Mouse (Mus musculus) cerebellum, postnatal 14 days (tissue): Measurements from ENCODE around the gene Rasgef1a.

Source experiments
- DNase-seq, 2 experiments: peaks; one replicate each; pipeline ENCODE4 v3.0.0; 2021; ENCODE audit warnings: mixed read lengths in 2 of 2

The Rasgef1a gene

DNA sequence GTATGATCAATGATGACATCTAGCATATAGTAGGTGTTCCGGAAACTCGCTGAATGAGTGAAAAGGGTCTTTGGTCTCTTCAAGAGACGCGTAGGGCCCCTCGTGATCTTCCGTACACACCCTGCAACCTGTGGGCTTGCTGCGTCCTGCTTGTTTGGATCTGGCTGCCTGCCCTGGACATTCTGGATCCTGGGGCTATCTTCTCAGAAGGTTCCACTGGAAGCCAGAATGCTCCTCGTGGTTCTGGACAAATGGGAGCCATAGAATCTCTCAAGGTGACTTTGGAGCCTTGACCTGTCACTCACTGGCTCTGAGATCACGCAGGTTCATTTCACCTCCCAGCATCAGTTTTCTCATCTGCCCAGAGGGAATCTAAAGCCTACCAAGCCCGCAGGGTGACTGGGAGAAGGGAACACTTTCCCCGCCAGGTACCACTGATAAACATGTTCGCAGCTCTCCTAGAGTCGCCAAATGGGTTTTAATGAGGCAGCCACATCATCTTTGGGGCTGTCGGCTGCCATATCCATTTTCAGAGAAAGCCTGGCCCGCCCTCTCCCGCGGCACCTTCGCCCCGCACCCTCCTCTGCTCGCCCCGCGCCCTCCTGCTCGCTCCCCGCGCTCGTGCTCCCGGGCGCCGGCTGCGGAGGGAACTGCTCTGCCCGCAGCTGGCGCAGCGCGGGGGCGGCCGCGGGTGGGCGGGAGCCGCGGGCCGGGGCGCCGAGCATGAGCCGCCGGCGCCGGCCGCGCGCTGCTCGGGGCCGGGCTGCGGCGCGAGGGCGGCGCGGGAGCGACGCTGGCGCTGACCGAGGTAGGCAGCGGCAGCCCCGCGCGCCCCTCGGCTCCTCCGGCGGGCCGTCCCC, at the start of gene Rasgef1a:
Gene Rasgef1a (plus strand): TSS at position 683 of the 860 bp plus-strand sequence.
- DNase-seq, result peak; percentile 57 to 66

DNA sequence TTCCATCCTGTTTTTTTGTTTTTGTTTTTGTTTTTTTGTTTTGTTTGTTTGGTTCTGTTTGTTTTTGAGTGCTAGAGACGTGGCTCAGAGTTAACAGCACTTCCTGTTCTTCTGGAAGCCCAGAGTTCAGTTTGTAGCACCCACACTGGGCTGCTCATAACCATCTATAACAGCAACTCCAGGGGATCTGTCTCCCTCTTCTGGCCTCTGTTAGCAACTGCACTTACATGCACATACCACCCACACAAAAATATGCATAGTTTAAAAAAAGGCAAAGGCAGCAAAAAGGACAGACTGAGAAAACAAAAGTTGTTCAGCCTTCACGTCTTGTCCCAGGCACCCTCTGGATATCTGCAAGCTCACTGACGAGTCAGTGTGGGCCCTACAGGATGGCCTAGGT, 48.0 kb upstream of the Rasgef1a start:
- DNase-seq, result no peak

DNA sequence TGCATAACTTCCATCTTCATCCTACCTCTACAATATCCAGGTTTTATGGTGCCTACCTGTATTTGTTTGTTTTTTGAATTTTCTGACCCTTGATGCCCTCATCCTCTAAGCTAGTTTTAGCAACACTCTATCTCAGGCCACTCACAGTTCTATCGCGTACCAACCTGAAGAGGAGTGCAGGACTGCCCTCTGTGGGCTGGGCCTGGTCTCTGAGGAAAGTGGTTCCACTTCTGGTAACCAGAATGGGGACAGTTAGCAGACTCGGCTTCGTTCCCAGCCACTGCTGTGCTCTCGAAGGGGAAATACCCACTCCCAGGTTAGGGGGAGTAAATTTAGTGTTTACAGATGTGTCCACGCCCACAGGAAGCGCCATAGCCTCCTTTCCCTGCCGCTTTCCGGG, 44.5 kb upstream of the Rasgef1a start:
- DNase-seq, result no peak

DNA sequence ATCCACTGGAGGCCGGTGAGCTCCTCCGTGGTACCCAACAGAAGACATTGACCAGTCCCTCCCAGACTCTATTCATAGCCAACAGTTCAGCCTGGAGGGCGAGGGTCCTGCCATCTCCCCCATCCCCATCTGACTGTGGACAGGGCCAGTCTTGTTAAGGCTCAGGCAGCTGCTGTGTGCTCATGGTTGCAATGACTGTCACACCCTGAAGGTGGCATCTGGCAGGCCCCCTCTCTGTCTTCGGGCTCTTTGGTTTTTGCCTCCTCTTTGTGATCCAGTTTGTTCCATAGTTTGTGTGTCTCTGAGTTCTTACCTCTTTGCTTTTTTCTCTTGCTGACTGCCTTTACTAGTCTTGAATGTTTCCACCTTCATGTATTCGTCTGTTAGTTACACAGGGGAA, 24.1 kb upstream of the Rasgef1a start:
- DNase-seq, result no peak

DNA sequence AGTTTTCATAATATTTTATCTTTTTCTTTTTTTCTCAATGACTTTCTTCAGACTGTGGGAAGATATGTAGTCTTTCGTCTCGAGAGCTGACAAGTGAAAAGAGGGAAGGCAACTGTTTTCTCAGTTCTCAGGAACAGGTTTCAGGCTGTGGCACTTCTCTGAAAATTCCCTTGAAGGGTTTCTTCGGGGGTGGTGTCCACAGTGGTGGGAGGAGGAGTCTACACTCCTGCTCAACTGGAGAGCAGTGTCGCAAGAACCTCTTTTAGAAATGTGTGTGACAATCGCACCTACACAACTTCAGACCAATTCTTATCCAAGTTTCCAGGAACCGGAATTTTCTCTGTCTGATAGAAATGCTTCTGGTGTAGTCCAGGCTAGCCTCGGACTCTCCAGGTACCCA, 22.0 kb upstream of the Rasgef1a start:
- DNase-seq, result no peak

DNA sequence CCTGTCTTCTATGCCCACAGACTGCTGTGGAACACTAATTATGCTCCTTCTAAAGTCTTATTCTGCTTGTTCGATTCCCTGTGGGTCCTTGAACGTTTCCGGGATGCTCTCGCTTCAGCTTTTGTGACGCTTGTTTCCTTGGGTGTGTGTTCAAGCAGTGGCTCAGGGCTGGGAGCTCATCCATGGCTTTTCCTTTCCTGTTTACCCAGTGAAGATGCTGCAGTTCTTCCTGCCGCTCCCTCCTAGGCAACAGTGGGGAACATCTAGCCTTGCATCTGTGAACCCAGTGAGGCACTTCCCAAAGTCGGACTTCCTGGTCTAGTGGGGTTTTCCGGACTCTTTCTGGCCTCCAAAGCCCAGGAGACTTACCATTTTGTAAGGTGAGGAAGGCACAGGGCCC, 20.6 kb upstream of the Rasgef1a start:
- no peak for DNase-seq

DNA sequence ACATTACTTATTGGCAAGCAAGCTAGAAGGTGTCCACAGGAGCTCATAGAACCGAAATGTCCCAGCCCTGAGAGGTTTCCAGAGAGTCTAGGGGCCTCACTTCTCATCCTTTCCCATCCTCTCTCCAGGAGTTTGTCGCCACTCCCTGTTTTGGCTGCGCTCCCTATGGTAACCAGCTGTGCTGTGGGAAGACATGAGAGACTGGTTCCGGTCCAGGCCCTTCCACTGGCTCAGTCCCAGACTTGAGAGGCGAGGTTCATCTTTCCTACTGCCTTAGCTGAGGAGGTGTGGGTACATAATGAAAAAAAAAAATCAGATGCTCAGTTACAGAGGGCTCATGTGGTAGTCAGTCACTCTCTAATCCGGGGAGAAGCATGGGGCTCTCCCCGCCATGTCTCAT, 19.9 kb upstream of the Rasgef1a start:
- DNase-seq, result no peak

DNA sequence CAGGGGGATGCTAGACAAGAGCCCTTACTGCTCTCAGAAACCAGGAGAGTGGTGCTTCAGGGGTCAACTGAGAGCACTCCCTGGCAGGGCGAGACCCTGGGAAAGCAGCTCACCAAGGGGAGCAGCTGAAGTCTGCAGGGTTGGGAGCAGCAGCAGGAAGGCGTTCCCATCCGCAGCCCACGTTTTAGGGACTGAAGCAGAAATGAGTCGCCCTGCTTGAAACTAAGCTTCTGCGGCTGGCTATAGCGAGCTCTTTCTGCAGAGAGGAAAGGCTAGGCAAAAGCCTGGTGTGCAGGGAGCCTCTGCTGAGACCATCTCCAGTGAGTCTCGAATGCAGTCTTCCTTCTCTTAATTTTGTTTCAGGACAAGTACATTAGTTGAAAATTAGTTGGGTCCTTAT, 19.3 kb upstream of the Rasgef1a start:
- no peak for DNase-seq

DNA sequence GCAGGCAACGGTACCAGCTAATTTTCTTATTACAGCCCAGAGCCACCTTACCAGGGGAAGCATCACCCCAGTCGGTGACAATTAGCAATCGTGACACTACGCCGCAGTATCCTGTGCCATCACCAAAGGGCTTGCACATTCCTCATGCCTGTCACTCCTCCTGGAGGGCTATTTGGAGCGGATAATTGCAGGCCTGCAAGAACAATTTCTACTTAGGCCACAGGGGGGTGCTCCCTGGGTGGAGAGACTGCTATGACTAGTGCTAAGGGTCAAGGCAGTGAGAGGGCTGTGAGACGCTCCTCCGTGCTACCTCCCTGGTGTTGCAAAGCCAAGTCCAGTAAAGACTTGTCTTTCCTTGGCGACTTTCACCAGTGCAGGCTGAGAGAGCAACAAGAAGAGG, 16.1 kb upstream of the Rasgef1a start:
- peak; percentile 39 to 57 for DNase-seq

DNA sequence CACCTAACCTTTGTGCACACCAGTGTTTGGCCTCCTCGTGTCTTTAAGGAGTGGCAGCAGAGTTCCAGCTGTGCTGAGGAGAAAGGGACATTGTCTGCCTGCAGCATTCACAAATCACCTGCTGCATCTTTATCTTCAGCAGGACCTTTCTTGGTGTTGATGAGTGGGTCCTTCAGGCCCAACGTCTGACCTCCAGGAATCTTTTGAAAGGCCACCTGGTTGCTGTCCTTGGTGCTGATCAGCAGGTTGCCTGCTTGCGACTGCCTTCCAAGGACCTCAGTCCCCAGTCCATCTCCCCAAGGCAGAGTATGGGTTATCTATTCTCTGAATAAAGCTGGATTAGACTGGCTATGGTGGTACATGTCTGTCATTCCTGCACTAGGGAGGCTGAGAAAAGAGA, 10.0 kb upstream of the Rasgef1a start:
- DNase-seq, result no peak

DNA sequence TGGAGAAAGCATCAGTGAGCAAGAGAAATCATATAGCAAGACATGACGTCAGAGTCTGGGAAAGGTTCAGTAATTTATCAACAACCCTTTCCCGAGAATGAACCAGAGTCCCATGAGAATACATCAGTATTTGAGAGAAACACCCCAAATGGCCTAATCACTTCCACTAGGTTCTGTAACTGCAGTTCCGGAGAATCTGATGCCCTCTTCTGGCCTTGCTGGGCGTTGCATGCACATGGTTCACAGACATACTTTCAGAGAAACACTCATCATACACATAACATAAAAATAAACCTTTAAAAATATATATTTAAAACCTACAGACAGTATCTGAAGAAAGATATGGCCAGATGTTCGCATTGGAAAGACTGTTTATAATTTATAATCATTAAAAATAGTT, 3.9 kb upstream of the Rasgef1a start:
- peak; percentile 58 to 82 for DNase-seq

DNA sequence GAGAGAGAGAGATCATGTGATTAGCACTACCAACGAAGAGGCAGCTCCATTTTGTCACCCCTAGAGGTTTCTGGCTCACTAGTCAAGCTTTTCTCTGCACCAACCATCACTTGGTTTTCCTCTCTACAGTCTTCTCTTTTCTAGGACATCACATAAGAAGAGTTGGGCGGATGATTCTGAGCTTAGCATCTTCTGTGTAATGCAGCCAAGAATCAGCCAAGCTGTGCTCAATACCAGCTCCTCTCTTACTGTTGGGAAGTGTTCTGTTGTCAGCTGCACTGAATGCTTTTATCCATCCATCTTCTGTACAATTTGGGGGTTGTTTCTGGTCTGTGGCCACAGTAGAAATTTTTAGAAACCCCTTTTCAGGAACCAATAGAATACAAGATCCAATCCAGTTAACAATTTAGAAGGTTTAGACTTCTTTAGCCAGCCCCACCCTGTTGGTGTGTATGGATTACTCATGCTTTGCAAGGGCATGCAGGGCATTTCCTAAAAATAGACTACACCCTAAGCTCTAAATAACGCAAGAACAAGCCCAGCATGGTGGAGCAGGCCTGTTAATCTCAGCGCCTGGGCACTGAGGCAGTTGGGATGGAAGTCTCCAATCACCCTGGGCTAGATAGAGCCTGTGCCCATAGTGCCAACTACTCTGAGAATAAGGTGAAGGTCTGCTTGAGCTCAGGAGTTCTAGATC, 3.2 kb upstream of the Rasgef1a start:
- no peak for DNase-seq

DNA sequence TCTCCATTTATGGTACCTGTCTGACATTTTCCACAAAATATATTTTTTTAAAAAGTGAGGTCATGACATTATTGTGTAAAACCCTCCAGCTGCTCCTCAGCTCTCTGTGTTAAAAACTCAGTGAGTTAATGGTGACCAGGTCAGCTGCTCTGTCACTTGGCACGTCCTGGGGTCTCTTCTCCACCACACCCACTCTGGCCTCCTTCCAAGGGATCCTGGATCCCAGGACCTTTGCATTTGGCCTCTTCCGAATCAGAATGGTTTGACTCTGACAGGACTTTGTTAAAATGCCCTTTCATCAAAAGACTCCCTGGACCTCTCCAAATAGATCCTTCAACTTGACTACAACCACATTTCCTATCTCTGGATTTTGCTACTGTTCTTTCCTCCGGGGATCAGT, 982 bp upstream of the Rasgef1a start:
- DNase-seq, result peak; percentile 40 to 61

DNA sequence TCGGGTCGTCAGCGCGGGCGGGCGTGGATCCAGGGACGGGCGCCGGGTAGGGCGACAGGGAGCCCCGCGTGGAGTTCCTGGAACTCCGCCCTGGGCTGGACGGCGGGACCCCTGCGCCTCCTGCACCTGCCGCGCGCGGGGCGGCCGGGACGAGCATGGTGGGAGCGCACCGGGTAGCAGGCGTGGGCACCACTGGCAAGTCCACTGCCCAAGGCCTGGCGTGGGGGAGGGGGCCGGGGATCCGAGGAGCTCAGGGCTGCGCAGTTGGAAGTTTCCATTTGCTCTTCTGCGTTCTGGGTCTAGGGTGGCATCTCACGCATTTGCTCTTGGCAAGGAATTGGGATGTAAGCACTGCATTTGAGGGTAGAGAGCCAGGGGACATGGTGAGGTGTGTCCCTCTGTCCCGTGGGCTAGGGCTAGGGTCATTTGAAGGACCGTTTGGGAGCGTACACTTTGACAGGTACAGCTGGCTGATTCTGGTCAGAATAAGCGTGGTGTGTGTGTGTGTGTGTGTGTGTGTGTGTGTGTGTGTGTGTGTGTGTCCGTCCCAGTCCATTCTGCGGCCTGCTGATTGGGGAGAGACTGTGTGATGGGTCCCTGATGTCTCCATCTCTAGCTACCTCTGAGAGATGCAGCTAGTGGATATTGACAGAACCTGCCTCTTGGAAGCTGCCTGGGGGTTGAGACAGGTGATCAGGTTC, 528 bp downstream of the Rasgef1a start:
- peak; percentile 69 to 78 for DNase-seq

DNA sequence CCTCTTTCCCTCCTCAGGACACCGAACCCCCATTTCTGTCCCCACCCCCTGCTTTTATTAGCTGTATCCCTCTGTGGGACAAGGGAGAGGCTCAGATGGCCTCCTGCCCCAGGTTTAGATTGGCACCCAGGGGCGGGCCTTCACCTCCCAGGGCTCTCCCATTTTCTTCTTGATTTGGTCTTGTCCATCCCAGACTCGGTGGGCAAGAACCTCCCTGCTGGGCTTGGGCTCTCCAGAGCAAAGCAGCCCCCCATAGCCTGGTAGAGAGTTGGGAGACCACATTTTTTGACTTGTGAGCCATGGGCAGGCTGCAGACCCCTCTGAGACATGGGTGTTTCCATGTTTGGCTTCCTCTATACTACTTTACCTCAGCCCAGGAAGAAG, 1.1 kb downstream of the Rasgef1a start:
- DNase-seq, result peak in 1 of 2 experiments; percentile 40

DNA sequence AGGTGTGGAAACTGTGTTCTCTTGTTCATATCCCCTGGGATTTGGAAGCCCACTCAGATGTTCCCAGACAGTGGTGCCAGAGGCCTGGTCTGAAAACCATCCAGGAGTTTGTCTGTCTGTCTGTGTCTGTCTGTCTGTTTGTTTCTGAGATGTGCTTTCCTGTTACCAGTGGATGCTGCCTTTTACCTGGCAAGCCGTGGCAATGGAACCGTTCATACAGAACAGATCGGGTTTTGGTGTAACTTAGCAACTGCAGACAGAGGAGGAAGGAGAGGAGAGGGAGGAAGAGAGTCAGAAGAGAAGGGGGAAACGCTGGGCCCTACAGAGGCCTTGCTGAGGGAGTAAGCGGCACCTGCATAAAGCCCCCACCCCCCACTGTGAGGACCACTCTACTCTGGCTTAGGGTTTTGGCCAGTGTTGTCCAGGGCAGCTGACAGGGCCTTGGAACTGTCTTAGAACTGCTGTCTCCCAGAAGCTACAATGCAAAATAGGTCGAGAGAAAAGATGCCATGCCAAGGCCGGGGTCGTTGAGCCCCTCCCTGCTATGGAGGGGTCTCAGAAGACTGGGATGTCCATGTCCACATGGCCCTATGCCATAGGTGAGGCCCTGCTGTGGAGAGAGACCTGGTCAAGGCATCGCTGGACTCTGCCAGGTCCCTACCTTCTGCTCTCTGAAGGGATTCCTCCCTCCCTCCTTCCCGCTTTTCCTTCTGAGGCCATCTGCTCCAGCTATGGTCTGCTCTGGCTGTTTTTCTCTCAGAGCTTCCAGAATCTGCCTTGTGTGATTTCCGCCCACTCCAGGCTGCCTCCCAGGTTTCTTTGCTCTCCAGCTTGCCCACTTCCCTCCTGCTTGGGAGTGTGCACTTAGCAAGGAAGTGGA, 2.0 kb downstream of the Rasgef1a start:
- peak; percentile 78 to 79 for DNase-seq

DNA sequence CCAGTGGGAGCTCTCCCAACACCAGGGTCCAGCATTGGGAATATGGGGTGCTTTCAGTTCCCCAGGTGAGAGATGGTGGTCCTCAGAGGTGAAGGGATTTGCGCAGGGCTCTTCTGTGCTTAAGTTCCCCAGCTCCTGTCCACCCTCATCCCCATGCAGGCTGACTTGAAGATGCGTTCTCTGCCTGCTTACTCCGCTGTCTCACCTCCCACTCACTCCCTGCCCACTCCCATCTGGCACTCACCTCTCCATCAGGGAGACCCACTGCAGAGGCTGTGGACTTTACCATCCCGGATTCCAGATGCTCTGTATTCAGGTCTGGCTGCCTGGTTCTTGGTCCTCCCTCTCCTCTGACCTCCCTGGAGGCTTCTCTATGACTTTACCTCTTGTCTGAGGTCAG, 3.6 kb downstream of the Rasgef1a start:
- no peak for DNase-seq

DNA sequence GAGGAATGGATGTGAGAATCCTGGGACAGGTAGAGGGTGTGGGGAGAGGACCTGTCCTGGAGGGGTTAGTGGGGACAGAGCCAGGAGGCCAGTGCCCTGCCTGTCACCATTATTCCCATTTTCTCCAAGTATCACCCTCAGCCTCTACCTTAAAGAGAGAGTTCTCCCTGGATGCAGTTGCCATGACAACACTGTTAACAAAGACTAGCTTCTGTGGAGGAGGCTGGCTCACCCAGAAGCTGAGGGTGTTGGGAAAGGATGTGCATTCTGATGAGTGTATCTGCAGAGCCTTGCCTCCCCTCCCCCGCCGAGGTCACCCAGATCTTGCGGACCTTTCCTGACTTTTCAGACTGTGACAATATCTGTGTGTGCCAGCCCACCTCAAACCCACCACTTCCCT, 4.7 kb downstream of the Rasgef1a start:
- DNase-seq, result no peak

DNA sequence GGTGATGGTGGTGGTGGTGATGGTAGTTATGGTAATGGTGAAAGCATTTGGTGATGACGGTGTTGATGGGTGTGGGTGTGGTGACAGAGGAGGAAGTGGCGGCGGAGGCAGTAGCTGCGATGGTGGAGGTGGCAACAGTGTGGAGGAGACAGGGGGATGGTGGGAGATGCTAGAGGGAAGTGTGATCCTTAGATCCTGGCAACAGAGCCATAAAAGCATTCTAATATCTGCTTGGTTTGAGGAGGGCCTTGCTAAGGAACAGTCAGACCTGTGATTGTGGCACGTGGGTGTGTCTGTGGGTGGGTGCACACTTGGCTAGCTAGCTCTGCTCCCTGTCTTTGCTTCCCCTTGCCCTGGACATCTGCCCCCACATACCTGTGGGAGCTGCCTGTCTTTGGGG, 7.4 kb downstream of the Rasgef1a start:
- no peak for DNase-seq

DNA sequence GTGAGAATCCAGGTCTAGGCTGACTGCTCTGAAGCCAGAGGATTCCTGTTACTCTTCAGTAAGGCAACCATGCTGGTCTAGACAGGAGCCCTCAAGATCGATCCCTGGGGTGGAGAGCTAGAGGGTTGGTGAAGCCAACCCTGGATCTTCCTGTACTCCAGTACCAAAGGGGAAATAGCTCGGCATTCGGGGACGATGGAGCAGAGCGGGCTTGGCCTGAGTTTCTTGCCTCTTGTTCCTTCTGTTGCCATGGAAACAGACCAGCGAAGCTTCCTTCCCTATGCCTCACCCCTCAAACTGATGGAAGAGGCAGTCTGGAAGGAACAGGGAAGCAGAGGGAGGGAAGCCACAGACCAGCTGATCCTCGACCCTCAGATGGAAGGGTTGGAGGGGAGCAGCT, 8.3 kb downstream of the Rasgef1a start:
- DNase-seq, result peak; percentile 45 to 51

DNA sequence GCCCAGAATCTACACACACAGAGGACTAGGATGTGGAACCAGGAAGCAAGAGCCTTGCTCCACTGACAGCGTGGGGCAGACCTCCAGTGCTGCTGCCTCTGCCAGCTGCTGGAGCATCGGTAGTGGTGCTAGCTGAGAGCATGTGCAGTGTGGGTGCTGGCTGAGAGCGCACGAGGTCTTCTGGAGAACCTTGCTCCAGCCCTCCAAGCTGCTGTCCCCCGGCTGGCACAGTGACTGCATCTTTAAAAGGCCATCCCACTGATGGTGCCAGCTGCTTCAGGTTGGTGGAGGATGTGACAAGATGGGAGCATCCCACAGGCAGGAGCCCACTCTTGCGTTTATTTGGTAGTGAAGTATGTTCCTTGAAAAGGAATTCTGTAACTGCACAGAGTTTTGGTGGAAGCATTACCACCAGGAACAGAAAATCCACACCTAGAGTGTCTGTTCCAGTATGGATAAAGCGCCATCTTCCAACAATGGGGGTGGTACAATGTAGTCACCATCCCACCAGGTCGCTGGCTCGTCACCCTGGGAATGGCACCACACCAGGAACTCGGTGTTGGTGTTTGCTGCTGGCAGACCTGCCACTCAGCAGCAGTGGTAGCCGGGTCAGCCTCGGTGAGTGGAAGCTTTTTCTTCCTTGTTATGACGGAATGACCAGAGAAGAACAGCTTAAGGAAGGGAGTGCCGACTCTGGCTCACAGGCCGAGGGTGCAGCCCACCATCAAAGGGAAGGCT, 11.8 kb downstream of the Rasgef1a start:
- DNase-seq, result peak; percentile 38 to 59

DNA sequence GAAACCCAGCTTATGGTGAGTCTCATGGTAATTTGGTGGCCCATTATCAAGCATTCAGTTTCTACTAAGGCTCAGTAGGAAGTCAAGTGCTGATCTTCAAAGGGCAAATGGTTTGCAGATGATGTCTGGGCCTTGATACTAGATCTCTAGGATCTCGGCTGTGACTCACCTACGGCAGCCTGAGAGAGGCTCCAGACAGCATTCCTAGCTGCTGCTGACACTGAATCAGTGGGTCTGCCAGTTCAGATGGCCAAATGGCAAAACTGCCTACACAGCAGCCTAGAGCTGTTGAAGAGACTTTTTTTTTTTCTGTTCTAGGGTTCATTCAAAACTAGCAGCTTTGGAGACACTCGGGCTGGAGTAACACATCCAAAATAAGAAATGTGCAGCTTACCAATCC, 15.8 kb downstream of the Rasgef1a start:
- no peak for DNase-seq
